Mouse (Mus musculus) midbrain, embryonic 10.5 days (tissue): ENCODE results near the gene Steap4. TPM values are rescaled to one million over a fixed set of nuclear protein-coding genes. Genes with fewer than 3 reads are reported as not detected.

Source experiments
- DNase-seq: peaks from one replicate; pipeline ENCODE4 v3.0.0-alpha.2; 2017; ENCODE audit warnings: low spot score
- H3K27ac ChIP-seq: fragments of 300-500 bp; sonication (generic); replicated peaks from 2 replicates; pipeline ENCODE4 v1.5.1; 2016; ENCODE audit warnings: mild to moderate bottlenecking
- H3K27me3 ChIP-seq: fragments of 300-500 bp; sonication (generic); 2 replicates; pipeline ENCODE4 v1.6.1; 2016; ENCODE audit warnings: low read depth, mild to moderate bottlenecking; ENCODE audit not compliant: poor library complexity, severe bottlenecking
- H3K36me3 ChIP-seq: fragments of 300-500 bp; sonication (generic); 2 replicates; pipeline ENCODE4 v1.6.1; 2016; ENCODE audit warnings: mild to moderate bottlenecking, moderate library complexity
- H3K4me1 ChIP-seq: fragments of 300-500 bp; sonication (generic); 2 replicates; pipeline ENCODE4 v1.6.1; 2016
- H3K4me3 ChIP-seq: fragments of 300-500 bp; sonication (generic); 2 replicates; pipeline ENCODE4 v1.5.1; 2016; ENCODE audit warnings: mild to moderate bottlenecking, moderate library complexity
- H3K9me3 ChIP-seq: fragments of 300-500 bp; sonication (generic); replicated peaks from 2 replicates; pipeline ENCODE4 v1.6.1; 2016; ENCODE audit warnings: mild to moderate bottlenecking
- WGBS: fragments of 180-500 bp; shearing (Covaris S2); methylation state at CpG from one replicate; pipeline ENCODE4 v1.1.7; 2016; 5-methylcytosine and 5-hydroxymethylcytosine counted together
- polyA plus RNA-seq: library from polyadenylated mRNA; unstranded; fragments of >200 nt; fragmentation: Nextera tagmentation; extraction: Ambion mirVana; gene quantifications from 2 replicates; pipeline ENCODE4 v1.2.1, GENCODE M21; 2016

Gene Steap4
- polyA plus RNA-seq, 1 experiment from 2014 or later: 0.05 TPM

DNA sequence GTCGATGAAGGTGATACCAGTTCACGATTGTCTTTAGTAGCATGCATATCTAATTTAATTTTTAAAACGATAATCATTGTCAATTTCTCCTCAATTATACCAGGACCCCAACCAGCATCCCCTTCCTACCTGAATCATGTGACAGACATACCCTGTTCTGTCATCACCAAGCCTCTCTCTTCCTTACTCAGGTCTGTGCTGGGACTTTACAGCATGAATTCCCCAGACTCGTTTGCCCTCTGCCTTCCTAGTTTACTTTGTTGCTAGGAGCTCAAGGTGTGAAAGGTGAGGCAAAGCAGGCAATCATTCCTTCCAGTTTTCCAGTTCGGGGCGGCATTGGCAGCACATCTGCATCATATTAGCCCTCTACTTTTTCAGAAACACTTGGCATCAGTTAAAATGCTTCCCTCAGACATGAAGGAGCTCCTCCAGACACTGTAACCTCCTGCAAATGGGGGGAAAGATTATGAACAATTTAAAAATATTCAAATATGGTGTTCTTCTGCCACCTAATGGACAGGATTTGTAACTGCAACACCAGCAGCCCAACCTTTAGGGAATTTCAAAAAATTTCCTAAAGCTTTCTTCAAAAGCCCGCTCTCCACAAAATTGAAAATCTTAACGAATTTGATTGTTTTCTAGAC lies 36.3 kb downstream of the Steap4 start:
- WGBS: 65% methylated on average over 8 of the region's 8 CpGs
- Histone ChIP-seq H3K27ac (no peak overlapping the region), H3K4me1 (no peaks in the 10 kb centered on the region), H3K9me3 (no peaks in the 10 kb centered on the region), H3K4me3 (no peak overlapping the region), H3K36me3 (no peaks in the 10 kb centered on the region), H3K27me3 (no peaks in the 10 kb centered on the region)
- peak; percentile 14 for DNase-seq

DNA sequence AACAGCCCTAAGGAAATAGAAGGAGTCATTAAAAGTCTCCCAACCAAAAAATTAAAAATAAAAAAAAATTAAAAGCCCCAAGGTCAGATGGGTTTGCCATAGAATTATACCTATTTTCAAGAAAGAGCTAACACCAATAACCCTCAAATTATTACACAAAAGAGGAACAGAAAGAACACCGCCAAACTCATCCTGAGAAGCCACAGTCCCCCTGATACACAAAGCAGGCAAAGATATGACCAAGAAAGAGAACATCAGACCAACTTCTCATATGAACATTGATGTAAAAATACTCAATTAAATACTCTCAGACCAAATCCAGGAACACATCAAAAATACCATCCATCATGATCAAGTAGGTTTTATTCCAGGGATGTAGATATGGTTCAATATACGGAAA lies 36.8 kb downstream of the Steap4 start:
- H3K4me1 ChIP-seq: no peaks in the 10 kb centered on the region
- no peak for DNase-seq
- H3K4me3 ChIP-seq: no peak overlapping the region
- no peaks in the 10 kb centered on the region for H3K27me3 ChIP-seq
- H3K9me3 ChIP-seq: no peaks in the 10 kb centered on the region
- no peak overlapping the region for H3K27ac ChIP-seq
- 94% methylated on average over 2 of the region's 2 CpGs for WGBS
- H3K36me3 ChIP-seq: no peaks in the 10 kb centered on the region

- Histone ChIP-seq H3K36me3 (no peaks in the 10 kb centered on the region), H3K9me3 (no peaks in the 10 kb centered on the region), H3K27me3 (no peaks in the 10 kb centered on the region), H3K27ac (no peak overlapping the region), H3K4me1 (no peaks in the 10 kb centered on the region), H3K4me3 (no peak overlapping the region)
- no peak for DNase-seq
- 88% methylated on average over 10 of the region's 10 CpGs for WGBS
These were observed 40.2 kb downstream of the Steap4 start for GRCm38 (mm10) chr5:8000466-8000865.

DNA sequence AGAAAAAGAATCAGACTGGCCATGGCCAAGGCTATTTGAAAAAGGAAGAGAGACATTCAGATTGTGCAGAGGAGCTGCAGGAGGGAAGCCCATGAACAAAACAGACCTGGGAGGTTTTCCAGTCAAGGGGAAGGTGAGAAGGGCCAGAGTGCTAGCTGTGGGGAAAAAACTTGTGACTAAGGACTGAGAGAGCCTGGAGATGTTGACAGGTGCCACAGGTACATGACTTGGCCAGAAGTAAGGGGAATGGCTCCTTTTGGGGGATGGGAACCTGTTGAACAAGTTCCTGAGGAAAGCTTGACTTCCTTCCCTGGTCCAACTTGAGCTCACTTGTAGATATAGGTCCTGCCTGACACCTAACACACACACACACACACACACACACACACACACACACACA lies 42.6 kb downstream of the Steap4 start:
- Histone ChIP-seq H3K36me3 (no peaks in the 10 kb centered on the region), H3K27ac (no peak overlapping the region), H3K4me3 (no peak overlapping the region), H3K27me3 (no peaks in the 10 kb centered on the region), H3K9me3 (no peaks in the 10 kb centered on the region), H3K4me1 (no peaks in the 10 kb centered on the region)
- DNase-seq: no peak

DNA sequence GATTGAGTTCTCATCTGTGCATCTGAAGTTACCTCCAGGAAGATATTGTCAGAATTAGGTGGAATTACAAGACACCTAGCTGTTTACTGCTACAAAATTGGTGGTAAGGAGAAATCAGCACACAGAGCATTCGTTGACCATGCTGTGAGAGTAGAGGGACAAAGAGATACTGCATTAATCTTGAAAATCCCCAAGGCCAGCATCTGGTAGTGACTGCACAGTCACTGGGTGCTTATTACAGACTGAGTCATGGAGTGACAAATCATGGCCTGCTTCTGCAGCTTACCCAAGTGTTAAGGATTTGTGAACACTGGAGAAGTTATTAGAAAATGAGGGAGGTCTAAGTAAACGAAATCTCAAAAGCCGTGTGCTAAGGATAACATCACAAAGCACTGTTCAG lies 53.0 kb downstream of the Steap4 start:
- Histone ChIP-seq H3K4me3 (no peak overlapping the region), H3K27ac (no peak overlapping the region), H3K36me3 (no peaks in the 10 kb centered on the region), H3K27me3 (no peaks in the 10 kb centered on the region), H3K4me1 (no peaks in the 10 kb centered on the region), H3K9me3 (peaks cover 6% of the 10 kb centered on the region; the same call in 1 of the 2 replicates)
- no peak for DNase-seq
- 78% methylated on average over 3 of the region's 3 CpGs for WGBS

Other genes starting within 250 kb of the Steap4 start
- 189 and 196 TPM in 2 replicates for gene Sri, start 85.6 kb downstream of the Steap4 start, polyA plus RNA-seq